Mouse (Mus musculus): Measurements from ENCODE around the gene Prkch. TPM values are rescaled to one million over a fixed set of nuclear protein-coding genes. Genes with fewer than 3 reads are reported as not detected.
A peak's percentile ranks its signal among the peaks of the same experiment; 100 is the strongest.

Prkch gene
- polyA plus RNA-seq, 1 experiment from 2014 or later, result 11.3 TPM

GRCm38 (mm10) chr12:73731848-73732540 lies 147.4 kb downstream of the Prkch start:
- Histone ChIP-seq H3K36me3 (no peaks in the 10 kb centered on the region), H3K27me3 (no peaks in the 10 kb centered on the region), H3K4me1 (replicated peaks) (peaks cover 32% of the 10 kb centered on the region), H3K4me3 (no peak overlapping the region), H3K9me3 (replicated peaks) (no peaks in the 10 kb centered on the region), H3K4me2 (no peak overlapping the region), H3K27ac (no peak overlapping the region), H3K9ac (no peak overlapping the region)
- WGBS, result 51% methylated on average over 17 of the region's 17 CpGs
- no peak for ATAC-seq (replicated peaks; ENCODE audit: insufficient number of reproducible peaks, insufficient read depth, low FRiP score, low read depth)

DNA sequence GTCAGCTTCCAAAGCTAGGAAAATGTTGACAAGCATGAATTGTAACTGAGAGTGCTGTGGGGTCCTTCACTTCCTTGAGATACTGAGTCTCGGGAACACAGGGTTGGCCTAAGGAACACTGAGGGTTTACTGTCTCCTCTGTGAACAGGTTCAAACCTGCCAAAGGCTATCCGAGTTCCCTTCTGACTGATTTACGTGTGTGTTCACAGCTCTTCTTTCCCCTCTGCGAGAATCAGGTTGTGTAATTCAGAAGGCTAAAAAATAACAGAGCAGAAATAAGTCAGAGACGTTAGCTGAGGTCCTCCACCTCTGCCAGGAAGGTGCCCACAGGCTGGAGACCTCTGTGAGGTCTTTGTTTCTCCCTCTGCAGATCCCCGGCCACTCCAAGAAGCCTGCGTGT lies 148.3 kb downstream of the Prkch start:
- no peak overlapping the region for H3K9ac ChIP-seq
- no peaks in the 10 kb centered on the region for H3K27me3 ChIP-seq
- ATAC-seq (replicated peaks; ENCODE audit: insufficient number of reproducible peaks, insufficient read depth, low FRiP score, low read depth), result no peak
- WGBS, result 73% methylated on average over 7 of the region's 7 CpGs
- no peak overlapping the region; the same call in 1 of the 2 replicates for H3K27ac ChIP-seq
- H3K4me1 ChIP-seq (replicated peaks), result peaks cover 32% of the 10 kb centered on the region
- no peaks in the 10 kb centered on the region for H3K9me3 ChIP-seq (replicated peaks)
- no peaks in the 10 kb centered on the region for H3K36me3 ChIP-seq
- H3K4me3 ChIP-seq, result no peak overlapping the region
- H3K4me2 ChIP-seq, result no peak overlapping the region

DNA sequence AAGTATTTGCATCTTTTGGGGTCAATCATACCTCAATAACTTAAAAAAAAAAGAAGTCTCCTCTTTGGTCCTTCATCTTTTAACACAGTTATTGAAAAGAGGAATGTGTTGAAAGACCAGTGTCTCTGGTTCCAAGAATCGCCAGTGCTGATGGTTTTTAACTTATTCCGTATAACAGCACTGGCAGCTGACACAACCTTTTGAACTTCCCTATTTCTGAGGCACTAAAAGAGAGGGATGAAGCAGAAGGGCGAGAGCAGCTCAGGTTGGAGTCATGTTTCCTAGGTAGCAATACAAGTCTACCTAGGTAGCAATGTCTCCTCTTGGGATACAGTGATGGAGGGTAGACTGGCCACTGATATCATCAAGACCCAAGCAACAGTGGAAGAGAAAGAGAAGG lies 152.3 kb downstream of the Prkch start:
- no peak overlapping the region for H3K9ac ChIP-seq
- no peak overlapping the region for H3K4me2 ChIP-seq
- H3K27ac ChIP-seq, result no peak overlapping the region
- H3K36me3 ChIP-seq, result no peaks in the 10 kb centered on the region
- no peak for ATAC-seq (replicated peaks; ENCODE audit: insufficient number of reproducible peaks, insufficient read depth, low FRiP score, low read depth)
- no peak overlapping the region for H3K4me3 ChIP-seq
- H3K27me3 ChIP-seq, result no peaks in the 10 kb centered on the region
- WGBS, result 76% methylated on average over 3 of the region's 3 CpGs
- peaks cover 16% of the 10 kb centered on the region for H3K4me1 ChIP-seq (replicated peaks)
- H3K9me3 ChIP-seq (replicated peaks), result no peaks in the 10 kb centered on the region

DNA sequence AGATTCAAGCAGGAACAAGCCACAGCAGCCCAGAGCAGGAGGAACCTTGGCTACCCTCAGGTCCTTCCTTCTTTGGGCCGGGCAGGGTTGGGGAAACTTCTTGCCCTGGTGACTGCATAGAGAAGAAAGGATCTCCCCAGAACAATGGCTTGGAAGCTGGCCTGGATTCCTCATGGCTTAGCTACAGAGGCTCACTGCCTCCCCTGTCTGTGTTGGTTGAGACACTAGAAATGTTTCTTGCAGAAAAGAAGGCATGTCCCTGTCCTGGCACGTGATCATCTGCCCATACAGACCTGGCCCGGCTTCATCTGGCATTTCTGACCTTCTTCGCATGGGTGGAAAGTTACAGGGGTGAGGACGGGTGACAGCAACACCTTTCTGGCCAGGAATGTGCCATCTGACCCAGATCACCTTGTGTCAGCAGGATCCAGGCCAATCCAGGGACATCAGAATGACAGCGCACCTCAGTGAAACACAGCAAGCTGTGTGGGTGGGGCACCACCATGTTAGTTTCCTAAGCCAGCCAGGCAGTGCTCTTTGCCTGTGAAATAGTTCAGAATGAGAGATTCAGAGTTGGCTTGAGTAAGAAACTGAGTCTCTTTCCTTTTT lies 155.1 kb downstream of the Prkch start:
- 74% methylated on average over 6 of the region's 6 CpGs for WGBS
- Histone ChIP-seq H3K27ac (no peak overlapping the region), H3K36me3 (no peaks in the 10 kb centered on the region), H3K4me2 (no peak overlapping the region), H3K4me3 (no peak overlapping the region), H3K9ac (no peak overlapping the region), H3K27me3 (no peaks in the 10 kb centered on the region), H3K9me3 (replicated peaks) (no peaks in the 10 kb centered on the region), H3K4me1 (replicated peaks) (peaks cover 7% of the 10 kb centered on the region)
- ATAC-seq (replicated peaks; ENCODE audit: insufficient number of reproducible peaks, insufficient read depth, low FRiP score, low read depth), result 0 out of 2 replicates have a peak, but pooled peaks have one; percentile 35

GRCm38 (mm10) chr12:73742577-73742976 lies 158.0 kb downstream of the Prkch start:
- Histone ChIP-seq H3K27me3 (no peaks in the 10 kb centered on the region), H3K4me1 (replicated peaks) (peaks cover 7% of the 10 kb centered on the region), H3K4me2 (no peak overlapping the region), H3K9me3 (replicated peaks) (no peaks in the 10 kb centered on the region), H3K27ac (no peak overlapping the region), H3K4me3 (no peak overlapping the region), H3K9ac (no peak overlapping the region), H3K36me3 (no peaks in the 10 kb centered on the region)
- no peak for ATAC-seq (replicated peaks; ENCODE audit: insufficient number of reproducible peaks, insufficient read depth, low FRiP score, low read depth)
- 28% methylated on average over 3 of the region's 3 CpGs for WGBS

DNA sequence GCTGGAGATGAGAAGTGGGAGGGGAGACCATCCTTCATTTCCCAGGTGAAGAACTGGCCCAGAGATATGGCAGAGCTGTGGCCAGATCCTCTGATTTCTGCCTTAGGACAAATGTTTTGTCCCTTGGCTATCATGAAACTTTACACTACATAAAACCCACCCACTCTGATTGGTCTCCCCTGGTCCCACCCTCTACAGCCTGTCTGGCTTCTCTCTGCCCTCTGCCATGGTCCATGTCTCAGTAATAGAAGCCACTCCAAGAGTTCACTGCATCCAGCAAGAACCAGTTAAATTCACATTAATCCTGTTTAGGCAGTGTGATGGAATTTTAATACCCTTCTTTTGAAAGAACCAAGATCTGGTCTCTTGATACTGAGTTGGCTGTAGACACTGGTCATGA lies 158.5 kb downstream of the Prkch start:
- no peak overlapping the region for H3K4me3 ChIP-seq
- no peak for ATAC-seq (replicated peaks; ENCODE audit: insufficient number of reproducible peaks, insufficient read depth, low FRiP score, low read depth)
- H3K4me2 ChIP-seq, result no peak overlapping the region
- no peak overlapping the region for H3K27ac ChIP-seq
- no peak overlapping the region for H3K9ac ChIP-seq
- H3K9me3 ChIP-seq (replicated peaks), result no peaks in the 10 kb centered on the region
- H3K27me3 ChIP-seq, result no peaks in the 10 kb centered on the region
- peaks cover 10% of the 10 kb centered on the region for H3K4me1 ChIP-seq (replicated peaks)
- H3K36me3 ChIP-seq, result no peaks in the 10 kb centered on the region

DNA sequence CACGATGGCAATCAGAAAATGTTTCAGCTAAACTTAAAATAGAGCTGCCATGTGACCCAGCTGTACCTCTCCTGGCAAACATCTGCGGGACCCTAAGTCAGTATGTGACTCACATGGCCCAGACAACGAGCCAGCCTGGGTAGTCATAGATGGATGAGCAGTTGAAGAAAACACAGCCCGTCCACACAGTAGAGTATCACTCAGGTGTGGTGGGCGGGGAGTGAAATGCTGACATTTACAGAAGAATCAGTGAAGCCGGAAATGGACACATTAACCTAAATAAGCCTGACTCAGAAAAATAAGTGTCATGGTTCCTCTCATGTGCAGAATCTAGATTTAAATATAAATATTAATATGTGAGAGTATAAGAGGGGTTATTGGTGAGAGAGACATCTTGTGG lies 161.5 kb downstream of the Prkch start:
- Histone ChIP-seq H3K27ac (no peak overlapping the region), H3K9ac (no peak overlapping the region), H3K27me3 (no peaks in the 10 kb centered on the region), H3K9me3 (replicated peaks) (no peaks in the 10 kb centered on the region), H3K4me1 (replicated peaks) (peaks cover 19% of the 10 kb centered on the region), H3K4me3 (no peak overlapping the region), H3K36me3 (no peaks in the 10 kb centered on the region), H3K4me2 (no peak overlapping the region)
- WGBS, result 87% methylated on average over 6 of the region's 6 CpGs
- ATAC-seq (replicated peaks; ENCODE audit: insufficient number of reproducible peaks, insufficient read depth, low FRiP score, low read depth), result no peak

DNA sequence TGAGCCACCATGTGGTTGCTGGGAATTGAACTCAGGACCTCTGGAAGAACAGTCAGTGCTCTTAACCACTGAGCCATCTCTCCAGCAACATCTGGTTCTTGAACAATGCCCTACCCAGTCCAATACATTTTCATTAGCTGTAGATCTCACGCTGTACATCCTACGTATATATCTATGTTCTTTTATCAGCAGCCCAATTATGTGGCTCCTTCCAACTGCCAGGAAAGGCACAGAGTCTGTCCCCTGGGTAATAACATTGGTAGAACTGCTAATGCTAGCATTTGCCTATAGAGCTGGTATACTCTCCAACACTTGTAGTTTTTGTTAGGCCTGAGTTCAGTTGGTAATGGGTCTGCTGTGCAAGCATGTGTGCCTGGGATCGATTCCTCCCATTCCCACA lies 163.8 kb downstream of the Prkch start:
- H3K4me1 ChIP-seq (replicated peaks), result peaks cover 15% of the 10 kb centered on the region
- 87% methylated on average over 3 of the region's 3 CpGs for WGBS

GRCm38 (mm10) chr12:73754476-73755150 lies 170.0 kb downstream of the Prkch start:
- H3K9me3 ChIP-seq (replicated peaks), result no peaks in the 10 kb centered on the region
- no peak overlapping the region for H3K9ac ChIP-seq
- 73% methylated on average over 9 of the region's 9 CpGs for WGBS
- ATAC-seq (replicated peaks; ENCODE audit: insufficient number of reproducible peaks, insufficient read depth, low FRiP score, low read depth), result no peak
- no peak overlapping the region for H3K4me2 ChIP-seq
- H3K36me3 ChIP-seq, result no peaks in the 10 kb centered on the region
- peaks cover 23% of the 10 kb centered on the region for H3K4me1 ChIP-seq (replicated peaks)
- H3K27me3 ChIP-seq, result no peaks in the 10 kb centered on the region
- H3K27ac ChIP-seq, result no peak overlapping the region
- no peak overlapping the region for H3K4me3 ChIP-seq

More for the DNA sequence above, 163.8 kb downstream of the Prkch start:
- no peak for ATAC-seq (replicated peaks; ENCODE audit: insufficient number of reproducible peaks, insufficient read depth, low FRiP score, low read depth)
- Histone ChIP-seq H3K36me3 (no peaks in the 10 kb centered on the region), H3K4me3 (no peak overlapping the region), H3K27me3 (no peaks in the 10 kb centered on the region), H3K9me3 (replicated peaks) (no peaks in the 10 kb centered on the region), H3K27ac (no peak overlapping the region), H3K4me2 (no peak overlapping the region), H3K9ac (no peak overlapping the region)

DNA sequence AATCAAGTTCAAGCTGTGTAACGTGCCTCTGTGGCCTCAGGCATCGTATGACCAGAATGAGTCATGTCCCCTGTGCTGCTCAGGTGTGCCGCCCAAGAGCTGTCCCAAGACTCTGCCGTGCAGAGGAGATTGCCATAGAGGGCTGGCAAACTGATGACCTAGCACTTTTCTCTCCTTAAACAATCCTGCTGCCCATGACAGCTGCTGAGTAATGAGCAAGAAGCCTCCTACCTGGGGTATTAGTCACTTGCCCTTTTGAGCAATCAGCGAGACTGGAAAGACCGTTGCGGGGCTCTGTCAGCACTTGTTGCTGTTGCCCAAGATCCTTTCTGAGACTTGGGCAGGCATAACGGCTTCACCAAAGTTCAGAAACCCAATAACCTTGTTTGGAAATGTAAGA lies 171.1 kb downstream of the Prkch start:
- no peaks in the 10 kb centered on the region for H3K9me3 ChIP-seq (replicated peaks)
- WGBS, result 67% methylated on average over 8 of the region's 8 CpGs
- no peak overlapping the region for H3K9ac ChIP-seq
- no peak overlapping the region for H3K4me3 ChIP-seq
- peaks cover 15% of the 10 kb centered on the region for H3K4me1 ChIP-seq (replicated peaks)
- H3K4me2 ChIP-seq, result no peak overlapping the region
- peaks cover 3% of the 10 kb centered on the region; the same call in 1 of the 2 replicates for H3K36me3 ChIP-seq
- H3K27ac ChIP-seq, result no peak overlapping the region
- no peaks in the 10 kb centered on the region for H3K27me3 ChIP-seq
- no peak for ATAC-seq (replicated peaks; ENCODE audit: insufficient number of reproducible peaks, insufficient read depth, low FRiP score, low read depth)

GRCm38 (mm10) chr12:73756527-73756926 lies 171.9 kb downstream of the Prkch start:
- ATAC-seq (replicated peaks; ENCODE audit: insufficient number of reproducible peaks, insufficient read depth, low FRiP score, low read depth), result no peak
- H3K27ac ChIP-seq, result no peak overlapping the region
- H3K4me3 ChIP-seq, result no peak overlapping the region
- H3K4me2 ChIP-seq, result no peak overlapping the region
- H3K36me3 ChIP-seq, result peaks cover 3% of the 10 kb centered on the region; the same call in 1 of the 2 replicates
- H3K27me3 ChIP-seq, result no peaks in the 10 kb centered on the region
- WGBS, result 88% methylated on average over 6 of the region's 6 CpGs
- no peaks in the 10 kb centered on the region for H3K9me3 ChIP-seq (replicated peaks)
- H3K4me1 ChIP-seq (replicated peaks), result peaks cover 16% of the 10 kb centered on the region
- no peak overlapping the region for H3K9ac ChIP-seq
